Mouse (Mus musculus) testis, postnatal 14 days (tissue): Measurements from ENCODE around the gene Dnajb5.

ENCODE experiments used
- DNase-seq: peaks from one replicate; pipeline ENCODE4 v3.0.0; 2021; ENCODE audit warnings: low spot score

Dnajb5 gene

GRCm38 (mm10) chr4:42944185-42944584 lies 5.4 kb upstream of the Dnajb5 start:
- DNase-seq, result no peak

GRCm38 (mm10) chr4:42945043-42945442 lies 4.6 kb upstream of the Dnajb5 start:
- DNase-seq, result no peak

GRCm38 (mm10) chr4:42945445-42945844 lies 4.2 kb upstream of the Dnajb5 start:
- no peak for DNase-seq

- no peak for DNase-seq
Measured at GRCm38 (mm10) chr4:42945952-42946351, 3.7 kb upstream of the Dnajb5 start.

GRCm38 (mm10) chr4:42946733-42947290 lies 2.8 kb upstream of the Dnajb5 start:
- DNase-seq, result no peak

- DNase-seq, result no peak
Measured at GRCm38 (mm10) chr4:42948527-42948926, 1.1 kb upstream of the Dnajb5 start.

GRCm38 (mm10) chr4:42949051-42949675 lies 451 bp upstream of the Dnajb5 start:
- no peak for DNase-seq

- DNase-seq, result peak; percentile 71
Measured at GRCm38 (mm10) chr4:42950065-42950558, 498 bp downstream of the Dnajb5 start.

GRCm38 (mm10) chr4:42951206-42952195 lies 1.9 kb downstream of the Dnajb5 start:
- no peak for DNase-seq

GRCm38 (mm10) chr4:42952563-42952962 lies 2.9 kb downstream of the Dnajb5 start:
- no peak for DNase-seq

GRCm38 (mm10) chr4:42953435-42954094 lies 4.0 kb downstream of the Dnajb5 start:
- DNase-seq, result no peak

- DNase-seq, result peak; percentile 46
Measured at GRCm38 (mm10) chr4:42954297-42954696, 4.7 kb downstream of the Dnajb5 start.

GRCm38 (mm10) chr4:42955200-42955599 lies 5.6 kb downstream of the Dnajb5 start:
- no peak for DNase-seq

GRCm38 (mm10) chr4:42956581-42956980 lies 7.0 kb downstream of the Dnajb5 start:
- no peak for DNase-seq

- DNase-seq, result no peak
Measured at GRCm38 (mm10) chr4:42957306-42957705, 7.7 kb downstream of the Dnajb5 start.

- no peak for DNase-seq
Measured at GRCm38 (mm10) chr4:42957979-42958378, 8.4 kb downstream of the Dnajb5 start.

GRCm38 (mm10) chr4:42958942-42959341 lies 9.3 kb downstream of the Dnajb5 start:
- no peak for DNase-seq

GRCm38 (mm10) chr4:42959382-42959781 lies 9.8 kb downstream of the Dnajb5 start:
- DNase-seq, result no peak

GRCm38 (mm10) chr4:42961592-42961991 lies 12.0 kb downstream of the Dnajb5 start:
- no peak for DNase-seq

GRCm38 (mm10) chr4:42963480-42963879 lies 13.9 kb downstream of the Dnajb5 start:
- DNase-seq, result no peak

- no peak for DNase-seq
Measured at GRCm38 (mm10) chr4:42965039-42965719, 15.6 kb downstream of the Dnajb5 start.

GRCm38 (mm10) chr4:42969304-42969703 lies 19.7 kb downstream of the Dnajb5 start, which contains the start of gene 1700022I11Rik:
Gene 1700022I11Rik (plus strand): TSS chr4:42969604.
- DNase-seq, result no peak
